Mouse (Mus musculus): ENCODE results near the gene Lce1a2. TPM values are rescaled to one million over a fixed set of nuclear protein-coding genes. Genes with fewer than 3 reads are reported as not detected.
"Not testable (repeated sequence)": the region's sequence is repeated elsewhere in the genome, so short reads cannot be mapped to it uniquely, and the experiment has no call there.

Lce1a2 gene
- not detected in 2 replicates for polyA plus RNA-seq (2012; rRNA removed)

GRCm38 (mm10) chr3:92670215-92670614 is at the start of gene Lce1a2:
Lce1a2 (minus strand) TSS chr3:92670315.
- Histone ChIP-seq H3K27ac (ENCODE audit: control insufficient read depth, insufficient read depth, low read depth, low read length) (no peak within 1 kb of the TSS), H3K36me3 (ENCODE audit: control insufficient read depth, insufficient read depth, low read length) (no peaks in the 10 kb centered on the region), H3K4me3 (ENCODE audit: control insufficient read depth, low read depth, low read length) (no peak within 1 kb of the TSS), H3K4me1 (ENCODE audit: control insufficient read depth, insufficient read depth, low read length) (no peaks in the 10 kb centered on the region), H3K27me3 (ENCODE audit: control insufficient read depth, insufficient read depth, low read length) (no peaks in the 10 kb centered on the region)
- TF ChIP-seq CTCF (IDR thresholded peaks at IDR 0.05; ENCODE audit: control insufficient read depth, insufficient read depth, insufficient replicate concordance, low read depth, low read length) (no peak), POLR2A (IDR thresholded peaks at IDR 0.05; ENCODE audit: control insufficient read depth, low read depth, low read length) (no peak)

DNA sequence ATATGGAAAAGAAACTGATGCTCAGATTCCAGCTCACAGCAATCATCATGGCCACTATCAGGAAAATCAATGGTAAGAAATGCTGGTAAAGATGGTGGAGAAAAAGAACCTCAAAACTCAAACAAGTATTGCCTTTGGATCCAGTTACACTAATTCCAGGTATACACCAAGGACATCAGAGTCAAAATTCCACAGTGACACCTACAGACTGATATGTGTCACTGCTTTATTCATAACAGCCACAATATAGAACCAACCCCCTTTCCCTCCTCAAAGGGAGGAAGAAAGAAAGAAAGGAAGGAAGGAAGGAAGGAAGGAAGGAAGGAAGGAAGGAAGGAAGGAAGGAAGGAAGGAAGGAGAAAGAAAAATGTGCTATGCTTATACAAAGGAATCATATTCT is 45.0 kb upstream of the Lce1a2 start:
- Histone ChIP-seq H3K36me3 (ENCODE audit: control insufficient read depth, insufficient read depth, low read length) (no peaks in the 10 kb centered on the region), H3K4me3 (ENCODE audit: control insufficient read depth, low read depth, low read length) (no peak overlapping the region), H3K27ac (ENCODE audit: control insufficient read depth, insufficient read depth, low read depth, low read length) (no peak overlapping the region), H3K27me3 (ENCODE audit: control insufficient read depth, insufficient read depth, low read length) (no peaks in the 10 kb centered on the region), H3K4me1 (ENCODE audit: control insufficient read depth, insufficient read depth, low read length) (no peaks in the 10 kb centered on the region)
- TF ChIP-seq CTCF (IDR thresholded peaks at IDR 0.05; ENCODE audit: control insufficient read depth, insufficient read depth, insufficient replicate concordance, low read depth, low read length), result no peak
- TF ChIP-seq POLR2A (IDR thresholded peaks at IDR 0.05; ENCODE audit: control insufficient read depth, low read depth, low read length), result no peak

- TF ChIP-seq CTCF (IDR thresholded peaks at IDR 0.05; ENCODE audit: control insufficient read depth, insufficient read depth, insufficient replicate concordance, low read depth, low read length) (no peak), POLR2A (IDR thresholded peaks at IDR 0.05; ENCODE audit: control insufficient read depth, low read depth, low read length) (no peak)
- no peaks in the 10 kb centered on the region for H3K4me1 ChIP-seq (ENCODE audit: control insufficient read depth, insufficient read depth, low read length)
Observed at GRCm38 (mm10) chr3:92708974-92709373, 38.9 kb upstream of the Lce1a2 start, which contains the start of gene Lce1e. Lce1e (minus strand) TSS chr3:92709074.

GRCm38 (mm10) chr3:92694613-92695012 is 24.5 kb upstream of the Lce1a2 start:
- H3K4me3 ChIP-seq (ENCODE audit: control insufficient read depth, low read depth, low read length), result no peak overlapping the region
- no peaks in the 10 kb centered on the region for H3K4me1 ChIP-seq (ENCODE audit: control insufficient read depth, insufficient read depth, low read length)
- no peak overlapping the region for H3K27ac ChIP-seq (ENCODE audit: control insufficient read depth, insufficient read depth, low read depth, low read length)
- no peak for TF ChIP-seq POLR2A (IDR thresholded peaks at IDR 0.05; ENCODE audit: control insufficient read depth, low read depth, low read length)
- TF ChIP-seq CTCF (IDR thresholded peaks at IDR 0.05; ENCODE audit: control insufficient read depth, insufficient read depth, insufficient replicate concordance, low read depth, low read length), result no peak
- H3K36me3 ChIP-seq (ENCODE audit: control insufficient read depth, insufficient read depth, low read length), result no peaks in the 10 kb centered on the region
- no peaks in the 10 kb centered on the region for H3K27me3 ChIP-seq (ENCODE audit: control insufficient read depth, insufficient read depth, low read length)

More at GRCm38 (mm10) chr3:92708974-92709373, 38.9 kb upstream of the Lce1a2 start, which contains the start of gene Lce1e:
- Histone ChIP-seq H3K4me3 (ENCODE audit: control insufficient read depth, low read depth, low read length) (no peak within 1 kb of the TSS), H3K36me3 (ENCODE audit: control insufficient read depth, insufficient read depth, low read length) (no peaks in the 10 kb centered on the region), H3K27me3 (ENCODE audit: control insufficient read depth, insufficient read depth, low read length) (no peaks in the 10 kb centered on the region), H3K27ac (ENCODE audit: control insufficient read depth, insufficient read depth, low read depth, low read length) (no peak within 1 kb of the TSS)

GRCm38 (mm10) chr3:92691688-92692087 is 21.6 kb upstream of the Lce1a2 start:
- Histone ChIP-seq H3K4me1 (ENCODE audit: control insufficient read depth, insufficient read depth, low read length) (no peaks in the 10 kb centered on the region), H3K4me3 (ENCODE audit: control insufficient read depth, low read depth, low read length) (no peak overlapping the region), H3K27me3 (ENCODE audit: control insufficient read depth, insufficient read depth, low read length) (no peaks in the 10 kb centered on the region), H3K27ac (ENCODE audit: control insufficient read depth, insufficient read depth, low read depth, low read length) (no peak overlapping the region), H3K36me3 (ENCODE audit: control insufficient read depth, insufficient read depth, low read length) (no peaks in the 10 kb centered on the region)
- TF ChIP-seq POLR2A (IDR thresholded peaks at IDR 0.05; ENCODE audit: control insufficient read depth, low read depth, low read length), result no peak
- no peak for TF ChIP-seq CTCF (IDR thresholded peaks at IDR 0.05; ENCODE audit: control insufficient read depth, insufficient read depth, insufficient replicate concordance, low read depth, low read length)

GRCm38 (mm10) chr3:92689154-92689553 is 19.0 kb upstream of the Lce1a2 start:
- not testable (repeated sequence) for H3K36me3 ChIP-seq (ENCODE audit: control insufficient read depth, insufficient read depth, low read length); H3K4me3 ChIP-seq (ENCODE audit: control insufficient read depth, low read depth, low read length); H3K27ac ChIP-seq (ENCODE audit: control insufficient read depth, insufficient read depth, low read depth, low read length); H3K4me1 ChIP-seq (ENCODE audit: control insufficient read depth, insufficient read depth, low read length); H3K27me3 ChIP-seq (ENCODE audit: control insufficient read depth, insufficient read depth, low read length)

DNA sequence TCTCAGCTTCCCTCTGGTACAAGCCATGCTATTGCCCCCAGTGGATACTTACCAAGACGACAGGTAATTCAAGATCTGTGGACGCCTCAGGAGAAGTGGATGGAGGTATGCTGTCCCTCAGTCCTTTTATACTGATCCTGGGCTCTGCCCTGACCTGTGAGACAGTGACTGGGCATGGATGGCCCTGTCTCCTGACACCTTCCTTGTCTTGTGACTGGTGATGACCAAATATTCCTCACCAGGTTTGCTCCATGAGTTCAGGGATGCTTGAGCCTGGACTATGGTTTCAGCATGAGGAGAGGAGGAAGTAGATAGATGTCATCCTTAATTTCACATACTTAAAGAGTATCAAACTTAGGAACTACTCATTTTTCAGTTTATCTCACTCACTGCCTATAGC is 17.0 kb upstream of the Lce1a2 start, which contains the start of gene Lce1d:
Gene Lce1d (minus strand): TSS at position 101 of the 400 bp plus-strand sequence.
- Histone ChIP-seq H3K36me3 (ENCODE audit: control insufficient read depth, insufficient read depth, low read length) (no peaks in the 10 kb centered on the region), H3K4me3 (ENCODE audit: control insufficient read depth, low read depth, low read length) (no peak within 1 kb of the TSS), H3K27ac (ENCODE audit: control insufficient read depth, insufficient read depth, low read depth, low read length) (no peak within 1 kb of the TSS), H3K4me1 (ENCODE audit: control insufficient read depth, insufficient read depth, low read length) (no peaks in the 10 kb centered on the region), H3K27me3 (ENCODE audit: control insufficient read depth, insufficient read depth, low read length) (no peaks in the 10 kb centered on the region)
- TF ChIP-seq CTCF (IDR thresholded peaks at IDR 0.05; ENCODE audit: control insufficient read depth, insufficient read depth, insufficient replicate concordance, low read depth, low read length), result no peak
- TF ChIP-seq POLR2A (IDR thresholded peaks at IDR 0.05; ENCODE audit: control insufficient read depth, low read depth, low read length), result no peak

DNA sequence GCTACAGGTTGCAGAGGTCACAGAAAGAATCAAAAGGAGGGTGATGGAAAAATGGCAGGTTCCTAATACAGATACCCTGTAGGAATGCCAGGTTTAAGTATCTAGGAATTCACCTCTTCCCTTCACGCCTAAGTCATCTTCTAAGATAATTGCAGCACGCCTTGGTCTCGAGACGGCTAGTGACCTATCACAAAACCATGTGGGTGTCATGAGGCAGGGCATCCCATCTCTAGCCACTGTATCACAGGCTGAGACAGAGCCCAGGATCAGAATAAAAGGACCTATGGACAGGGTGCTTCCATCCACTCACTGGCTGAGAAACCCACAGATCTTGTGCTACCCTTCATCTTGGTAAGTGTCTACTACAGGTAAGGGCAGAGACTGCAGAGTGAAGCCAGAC is 8.8 kb upstream of the Lce1a2 start, which contains the start of gene Lce1c:
Gene Lce1c (plus strand): TSS at position 301 of the 400 bp plus-strand sequence.
- H3K27me3 ChIP-seq (ENCODE audit: control insufficient read depth, insufficient read depth, low read length), result no peaks in the 10 kb centered on the region
- H3K4me1 ChIP-seq (ENCODE audit: control insufficient read depth, insufficient read depth, low read length), result no peaks in the 10 kb centered on the region
- H3K36me3 ChIP-seq (ENCODE audit: control insufficient read depth, insufficient read depth, low read length), result no peaks in the 10 kb centered on the region
- TF ChIP-seq CTCF (IDR thresholded peaks at IDR 0.05; ENCODE audit: control insufficient read depth, insufficient read depth, insufficient replicate concordance, low read depth, low read length) (no peak), POLR2A (IDR thresholded peaks at IDR 0.05; ENCODE audit: control insufficient read depth, low read depth, low read length) (no peak)
- H3K27ac ChIP-seq (ENCODE audit: control insufficient read depth, insufficient read depth, low read depth, low read length), result no peak within 1 kb of the TSS
- no peak within 1 kb of the TSS for H3K4me3 ChIP-seq (ENCODE audit: control insufficient read depth, low read depth, low read length)
